Comparison of ENCODE assay signal across 19 mouse cellular contexts in genomic region chr7:136477135-136477534, GRCm38 (mm10).
DNase-seq lines count a peak whose midpoint lies in the region; ATAC-seq and TF ChIP-seq lines count a peak whose summit lies in the region.
"Had no signal": no experiment of that assay in that cellular context is flagged by ENCODE, and none has a peak within 500 bp of the region (broad histone marks: within the 10 kb centered on the region; RNA-seq: fewer than 3 reads in every experiment).

No protein-coding gene starts in this region.

- H3K27me3 ChIP-seq in Patski: no peaks in the 10 kb centered on the region
- H3K27me3 ChIP-seq in kidney, postnatal 0 days (ENCODE audit: insufficient read depth, low read length): no peaks in the 10 kb centered on the region; the same call in 1 of the 2 replicates
- H3K27me3 ChIP-seq: hindbrain, embryonic 15.5 days had no signal

- no peak overlapping the region for H3K4me3 ChIP-seq in kidney, postnatal 0 days (replicated peaks; ENCODE audit: low read depth, low read length)
- H3K4me3 ChIP-seq: embryonic facial prominence, embryonic 10.5 days; forebrain, embryonic 13.5 days; gastrocnemius, adult 2 months; heart, embryonic 12.5 days; hindbrain, embryonic 15.5 days had no signal

- TF ChIP-seq CTCF in Patski (IDR thresholded peaks at IDR 0.05): no peak
- no peak for TF ChIP-seq CTCF in kidney, postnatal 0 days (IDR thresholded peaks at IDR 0.05; ENCODE audit: low read depth)

- in situ Hi-C loops in Patski (cut with MboI; ENCODE audit: low pct_unique_long_range_greater_than_20kb): loop anchor here (25.0 kb wide), 2 partner anchors 640 to 835 kb away; partner anchors contain the start of gene Ebf3

- no peaks in the 10 kb centered on the region for H3K36me3 ChIP-seq in kidney, postnatal 0 days (ENCODE audit: insufficient read depth, low read length)
- H3K36me3 ChIP-seq: embryonic facial prominence, embryonic 10.5 days; G1E; heart, embryonic 12.5 days; hindbrain, embryonic 15.5 days had no signal

- no peaks in the 10 kb centered on the region for H3K9me3 ChIP-seq in kidney, postnatal 0 days (replicated peaks; ENCODE audit: low read length)
- H3K9me3 ChIP-seq: embryonic facial prominence, embryonic 10.5 days; forebrain, embryonic 13.5 days; heart, embryonic 12.5 days; hindbrain, embryonic 15.5 days had no signal

- no peak overlapping the region for H3K27ac ChIP-seq in kidney, postnatal 0 days
- H3K27ac ChIP-seq: embryonic facial prominence, embryonic 10.5 days; forebrain, embryonic 13.5 days; gastrocnemius, adult 2 months; hindbrain, embryonic 15.5 days had no signal

- DNase-seq in kidney, adult 9 months: peak; percentile 61
- DNase-seq in kidney, postnatal 4 days: no peak
- DNase-seq in Patski (ENCODE audit: low read depth, low spot score): peak; percentile 50
- no peak for DNase-seq in kidney, postnatal 0 days (ENCODE audit: low spot score)
- no peak for DNase-seq in urinary bladder, postnatal 4 days (ENCODE audit: low spot score in 2 of 2)
- DNase-seq in natural killer cell, adult 2 months (ENCODE audit: low spot score in 2 of 2): no peak
- DNase-seq: adrenal gland, postnatal 14 days; cerebellum, adult 11-12 months; cerebellum, adult 9-10 months; cerebellum, postnatal 36 days; gastrocnemius, adult 2 months; gastrocnemius, postnatal 25 days; heart, postnatal 36 days had no signal

- H3K9ac ChIP-seq in kidney, postnatal 0 days (ENCODE audit: low read depth, low read length): no peak overlapping the region
- H3K9ac ChIP-seq: forebrain, embryonic 13.5 days; heart, embryonic 12.5 days; hindbrain, embryonic 15.5 days had no signal

- CTCF ChIA-PET in Patski (lab: Charles Lee): no interaction called here

- POLR2A ChIA-PET in Patski (lab: Charles Lee): no interaction called here

- WGBS in kidney, postnatal 0 days: 56% methylated on average over 4 of the region's 4 CpGs

- no peak overlapping the region for H3K4me2 ChIP-seq in kidney, postnatal 0 days (ENCODE audit: low read length)
- H3K4me2 ChIP-seq: forebrain, embryonic 13.5 days; heart, embryonic 12.5 days; hindbrain, embryonic 15.5 days had no signal

- H3K4me1 ChIP-seq in kidney, postnatal 0 days (replicated peaks; ENCODE audit: insufficient read depth, low read length): peaks cover 4% of the 10 kb centered on the region; the same call in 1 of the 2 replicates
- H3K4me1 ChIP-seq: forebrain, embryonic 13.5 days; hindbrain, embryonic 15.5 days had no signal

- peak; percentile 65 for ATAC-seq in Patski
- 0 out of 2 replicates have a peak, but pooled peaks have one; percentile 54 for ATAC-seq in kidney, postnatal 0 days (replicated peaks; ENCODE audit: low FRiP score, low read depth)
- ATAC-seq: activated CD4-positive, CD25-positive, alpha-beta regulatory T cell, adult 4 months; forebrain, embryonic 13.5 days had no signal

Comparison
In these comparisons a context has a peak if more than half of its experiments do, and no peak if none do; other contexts are left out.
1. DNase-seq: peak in kidney, adult 9 months (single experiment) and Patski (single experiment); none in kidney, postnatal 4 days (0 of 2), kidney, postnatal 0 days (single experiment), urinary bladder, postnatal 4 days (0 of 2) and natural killer cell, adult 2 months (0 of 2).